Mouse (Mus musculus) splenic B cell, adult 2 months (primary cell): ENCODE results near the gene Prps1.
"Not testable (repeated sequence)": the region's sequence is repeated elsewhere in the genome, so short reads cannot be mapped to it uniquely, and the experiment has no call there.

Source experiments
- DNase-seq: peaks from one replicate; pipeline ENCODE4 v3.0.0-alpha.2; 2011; ENCODE audit warnings: low read depth, low spot score
- H3K27me3 ChIP-seq: 2 replicates; pipeline ENCODE4 v1.6.1; 2012; ENCODE audit warnings: mild to moderate bottlenecking, low read length, moderate library complexity, mixed read lengths; ENCODE audit not compliant: control insufficient read depth, poor library complexity, insufficient read depth, severe bottlenecking
- H3K36me3 ChIP-seq: 2 replicates; pipeline ENCODE4 v1.6.1; 2012; ENCODE audit warnings: mild to moderate bottlenecking, low read length, moderate library complexity, mixed read lengths; ENCODE audit not compliant: control insufficient read depth, poor library complexity, insufficient read depth, severe bottlenecking

The Prps1 gene

GRCm38 (mm10) chrX:140489174-140489573, 32.8 kb downstream of the Prps1 start:
- no peak for DNase-seq
- H3K36me3 ChIP-seq, result no peaks in the 10 kb centered on the region

GRCm38 (mm10) chrX:140490203-140490602, 33.8 kb downstream of the Prps1 start:
- no peaks in the 10 kb centered on the region for H3K27me3 ChIP-seq
- DNase-seq, result no peak
- no peaks in the 10 kb centered on the region for H3K36me3 ChIP-seq

More at GRCm38 (mm10) chrX:140489174-140489573, 32.8 kb downstream of the Prps1 start:
- no peaks in the 10 kb centered on the region for H3K27me3 ChIP-seq

GRCm38 (mm10) chrX:140491884-140492571, 35.6 kb downstream of the Prps1 start:
- peak; percentile 79 for DNase-seq
- H3K36me3 ChIP-seq, result no peaks in the 10 kb centered on the region
- no peaks in the 10 kb centered on the region for H3K27me3 ChIP-seq

GRCm38 (mm10) chrX:140493527-140494029, 37.2 kb downstream of the Prps1 start:
- H3K27me3 ChIP-seq, result no peaks in the 10 kb centered on the region
- H3K36me3 ChIP-seq, result no peaks in the 10 kb centered on the region
- no peak for DNase-seq

GRCm38 (mm10) chrX:140494170-140494569, 37.8 kb downstream of the Prps1 start:
- H3K27me3 ChIP-seq, result no peaks in the 10 kb centered on the region
- no peaks in the 10 kb centered on the region for H3K36me3 ChIP-seq
- no peak for DNase-seq

GRCm38 (mm10) chrX:140498431-140498830, 42.0 kb downstream of the Prps1 start:
- H3K36me3 ChIP-seq, H3K27me3 ChIP-seq, DNase-seq: not testable (repeated sequence)

- H3K27me3 ChIP-seq, result no peaks in the 10 kb centered on the region
- H3K36me3 ChIP-seq, result no peaks in the 10 kb centered on the region
- DNase-seq, result no peak
These were observed 43.9 kb downstream of the Prps1 start for GRCm38 (mm10) chrX:140500306-140500705.

GRCm38 (mm10) chrX:140501401-140502301, 45.2 kb downstream of the Prps1 start:
- peak; percentile 37 for DNase-seq
- Histone ChIP-seq H3K27me3 (no peaks in the 10 kb centered on the region), H3K36me3 (no peaks in the 10 kb centered on the region)

- no peaks in the 10 kb centered on the region for H3K36me3 ChIP-seq
- peak; percentile 87 for DNase-seq
- no peaks in the 10 kb centered on the region for H3K27me3 ChIP-seq
These were observed 47.5 kb downstream of the Prps1 start for GRCm38 (mm10) chrX:140503905-140504304.

- no peaks in the 10 kb centered on the region for H3K36me3 ChIP-seq
- DNase-seq, result peak; percentile 88
- no peaks in the 10 kb centered on the region for H3K27me3 ChIP-seq
These were observed 49.3 kb downstream of the Prps1 start for GRCm38 (mm10) chrX:140505497-140506238.

- Histone ChIP-seq H3K27me3 (no peaks in the 10 kb centered on the region), H3K36me3 (no peaks in the 10 kb centered on the region)
- DNase-seq, result no peak
These were observed 50.2 kb downstream of the Prps1 start for GRCm38 (mm10) chrX:140506436-140507180.

- H3K27me3 ChIP-seq, result no peaks in the 10 kb centered on the region
- no peaks in the 10 kb centered on the region for H3K36me3 ChIP-seq
- no peak for DNase-seq
These were observed 51.0 kb downstream of the Prps1 start for GRCm38 (mm10) chrX:140507377-140507776.

- not testable (repeated sequence) for DNase-seq, H3K27me3 ChIP-seq, H3K36me3 ChIP-seq
These were observed 52.4 kb downstream of the Prps1 start for GRCm38 (mm10) chrX:140508791-140509190.

- DNase-seq, result no peak
- Histone ChIP-seq H3K36me3 (no peaks in the 10 kb centered on the region), H3K27me3 (no peaks in the 10 kb centered on the region)
These were observed 53.4 kb downstream of the Prps1 start for GRCm38 (mm10) chrX:140509817-140510216.
